Mouse (Mus musculus): ENCODE results near the gene Prdm11. TPM values are rescaled to one million over a fixed set of nuclear protein-coding genes. Genes with fewer than 3 reads are reported as not detected.

The Prdm11 gene
- polyA plus RNA-seq, 1 experiment: 2.6 TPM

DNA sequence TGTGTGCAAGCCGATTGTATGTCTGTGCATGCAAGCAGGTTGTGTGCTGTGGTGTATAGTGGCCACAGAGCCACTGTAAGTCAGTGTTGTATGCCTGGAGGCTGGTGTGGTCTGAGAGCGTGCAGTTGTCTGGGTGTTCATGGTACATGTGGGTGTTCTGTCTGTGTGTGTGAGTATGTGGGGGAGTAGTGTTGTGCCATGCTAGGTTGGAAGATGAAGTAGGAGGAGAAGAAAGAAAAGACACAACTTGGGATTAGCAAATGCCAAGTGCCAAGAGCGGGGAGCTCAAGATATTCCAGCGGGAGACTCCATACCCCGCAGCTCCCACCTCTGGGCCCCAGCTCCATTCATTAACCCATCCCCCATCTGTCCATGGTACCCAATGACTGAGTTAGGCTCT is 38.5 kb upstream of the Prdm11 start:
- Histone ChIP-seq H3K27me3 (ENCODE audit: control insufficient read depth, insufficient read depth, low read length) (no peaks in the 10 kb centered on the region), H3K4me1 (ENCODE audit: control insufficient read depth, insufficient read depth, insufficient read length, low read length) (peaks cover 3% of the 10 kb centered on the region; the same call in 1 of the 2 replicates), H3K27ac (ENCODE audit: insufficient read depth, low read depth, low read length) (no peak overlapping the region), H3K36me3 (ENCODE audit: control insufficient read depth, insufficient read depth, low read length) (no peaks in the 10 kb centered on the region), H3K4me3 (ENCODE audit: low read depth, low read length) (no peak overlapping the region)
- TF ChIP-seq CTCF (IDR thresholded peaks at IDR 0.05; ENCODE audit: extremely low read depth, insufficient read length, insufficient replicate concordance, low read depth, low read length) (no peak), POLR2A (IDR thresholded peaks at IDR 0.05; ENCODE audit: low read depth, low read length) (no peak)
- WGBS: 84% methylated on average over 5 of the region's 5 CpGs

DNA sequence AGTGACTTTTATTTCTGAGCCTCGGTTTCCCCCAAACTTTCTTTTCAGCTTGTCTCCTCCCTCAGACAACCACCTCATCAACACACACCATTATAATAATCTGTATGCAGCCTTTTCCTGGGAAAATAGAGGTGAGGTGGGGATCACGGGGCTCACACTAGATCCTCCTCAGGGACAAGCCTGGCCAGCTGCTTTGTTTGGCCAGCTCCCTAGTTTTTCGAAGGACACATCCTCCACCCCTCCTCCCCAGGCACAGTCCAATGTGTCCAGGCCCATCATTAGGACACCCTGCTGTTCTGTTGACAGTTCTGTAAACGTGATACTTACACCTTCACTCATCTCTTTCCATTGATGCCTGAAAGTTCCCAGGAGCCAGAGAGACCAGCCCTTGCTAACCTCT is 37.4 kb upstream of the Prdm11 start:
- Histone ChIP-seq H3K27ac (ENCODE audit: insufficient read depth, low read depth, low read length) (no peak overlapping the region), H3K27me3 (ENCODE audit: control insufficient read depth, insufficient read depth, low read length) (no peaks in the 10 kb centered on the region), H3K36me3 (ENCODE audit: control insufficient read depth, insufficient read depth, low read length) (no peaks in the 10 kb centered on the region), H3K4me3 (ENCODE audit: low read depth, low read length) (no peak overlapping the region), H3K4me1 (ENCODE audit: control insufficient read depth, insufficient read depth, insufficient read length, low read length) (no peaks in the 10 kb centered on the region)
- 59% methylated on average over 4 of the region's 4 CpGs for WGBS
- no peak for TF ChIP-seq CTCF (IDR thresholded peaks at IDR 0.05; ENCODE audit: extremely low read depth, insufficient read length, insufficient replicate concordance, low read depth, low read length)
- no peak for TF ChIP-seq POLR2A (IDR thresholded peaks at IDR 0.05; ENCODE audit: low read depth, low read length)

DNA sequence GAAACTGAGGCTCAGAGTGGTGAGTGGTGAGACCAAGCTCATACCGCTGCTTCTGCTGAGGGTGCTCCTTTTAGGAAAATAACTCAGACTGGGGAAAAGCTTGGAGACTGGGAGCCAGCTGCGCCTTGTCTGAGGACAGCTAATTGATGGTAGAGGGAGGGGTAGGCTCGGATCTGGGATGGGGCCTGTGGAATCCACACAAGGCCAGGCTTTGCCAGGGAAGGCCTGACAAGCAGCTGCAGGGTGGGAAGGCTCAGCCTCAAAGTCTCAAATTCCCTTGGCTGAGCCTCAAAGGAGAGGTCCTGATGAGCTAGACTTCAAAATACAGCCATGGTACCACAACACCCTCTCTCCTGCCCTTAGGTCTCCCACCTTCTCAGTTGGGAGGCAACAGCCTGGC is 36.9 kb upstream of the Prdm11 start:
- H3K27me3 ChIP-seq (ENCODE audit: control insufficient read depth, insufficient read depth, low read length): no peaks in the 10 kb centered on the region
- no peak overlapping the region for H3K27ac ChIP-seq (ENCODE audit: insufficient read depth, low read depth, low read length)
- WGBS: 65% methylated on average over 3 of the region's 3 CpGs
- no peak for TF ChIP-seq POLR2A (IDR thresholded peaks at IDR 0.05; ENCODE audit: low read depth, low read length)
- TF ChIP-seq CTCF (IDR thresholded peaks at IDR 0.05; ENCODE audit: extremely low read depth, insufficient read length, insufficient replicate concordance, low read depth, low read length): no peak
- H3K4me1 ChIP-seq (ENCODE audit: control insufficient read depth, insufficient read depth, insufficient read length, low read length): no peaks in the 10 kb centered on the region
- no peak overlapping the region for H3K4me3 ChIP-seq (ENCODE audit: low read depth, low read length)
- no peaks in the 10 kb centered on the region for H3K36me3 ChIP-seq (ENCODE audit: control insufficient read depth, insufficient read depth, low read length)

DNA sequence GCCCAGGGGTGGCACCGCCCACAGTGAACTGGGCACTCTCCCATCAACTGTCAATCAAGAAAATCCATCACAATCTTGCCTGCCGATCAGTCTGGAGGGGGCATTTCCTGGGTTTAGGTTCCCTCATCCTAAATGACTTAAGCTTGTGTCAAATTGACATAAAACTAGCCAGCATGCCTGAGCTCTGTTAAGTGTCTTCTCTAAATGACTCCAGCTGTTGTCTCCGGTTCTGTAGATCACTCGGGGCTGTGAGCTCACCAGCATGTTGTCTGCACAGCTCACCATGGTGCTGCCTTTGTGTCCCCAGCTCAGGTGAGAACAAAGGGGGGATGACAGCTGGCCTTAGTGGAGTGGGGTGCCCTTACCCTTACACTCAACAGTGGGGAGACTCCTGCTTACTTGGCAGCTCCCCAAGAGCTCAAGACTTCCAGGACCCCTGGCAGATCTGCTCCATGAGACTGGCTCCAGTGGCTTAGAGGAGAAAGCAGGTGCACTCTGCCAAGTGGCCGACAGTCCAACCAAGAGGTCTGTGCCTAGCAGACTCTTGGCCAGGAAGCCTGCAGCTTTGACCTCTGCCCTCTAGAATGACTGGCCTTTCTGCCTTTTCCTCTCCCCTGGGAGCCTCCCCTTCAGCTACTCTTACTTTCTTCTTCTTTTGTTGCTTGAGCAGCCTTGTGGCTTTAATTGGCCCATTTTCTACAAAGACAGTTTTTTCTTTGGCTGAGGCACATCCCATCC is 35.1 kb upstream of the Prdm11 start:
- 63% methylated on average over 5 of the region's 5 CpGs for WGBS
- TF ChIP-seq CTCF (IDR thresholded peaks at IDR 0.05; ENCODE audit: extremely low read depth, insufficient read length, insufficient replicate concordance, low read depth, low read length) (no peak), POLR2A (IDR thresholded peaks at IDR 0.05; ENCODE audit: low read depth, low read length) (no peak)
- no peaks in the 10 kb centered on the region for H3K36me3 ChIP-seq (ENCODE audit: control insufficient read depth, insufficient read depth, low read length)

DNA sequence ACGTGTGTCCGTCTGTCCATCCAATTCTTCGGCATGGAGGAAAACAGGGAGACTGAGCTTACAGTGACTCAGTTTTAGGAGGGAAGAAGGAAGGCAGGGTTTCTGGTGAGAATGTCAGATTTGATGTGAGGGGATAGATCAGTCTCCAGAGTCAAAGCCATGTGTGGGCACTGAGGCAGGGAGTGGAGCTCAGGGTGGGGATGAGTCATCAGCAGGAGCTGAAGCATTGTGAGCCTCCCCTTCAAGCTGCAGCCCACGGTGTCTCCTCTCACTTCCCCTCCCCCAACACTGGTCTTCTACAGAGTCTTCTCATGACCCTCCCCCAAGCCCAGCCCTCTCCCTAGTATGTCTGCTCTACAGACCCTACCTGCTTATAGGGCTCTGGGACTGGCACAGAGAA is 33.4 kb upstream of the Prdm11 start:
- 68% methylated on average over 4 of the region's 4 CpGs for WGBS
- no peak for TF ChIP-seq CTCF (IDR thresholded peaks at IDR 0.05; ENCODE audit: extremely low read depth, insufficient read length, insufficient replicate concordance, low read depth, low read length)
- no peak for TF ChIP-seq POLR2A (IDR thresholded peaks at IDR 0.05; ENCODE audit: low read depth, low read length)
- H3K4me1 ChIP-seq (ENCODE audit: control insufficient read depth, insufficient read depth, insufficient read length, low read length): no peaks in the 10 kb centered on the region
- no peaks in the 10 kb centered on the region for H3K36me3 ChIP-seq (ENCODE audit: control insufficient read depth, insufficient read depth, low read length)
- no peak overlapping the region for H3K4me3 ChIP-seq (ENCODE audit: low read depth, low read length)
- no peak overlapping the region for H3K27ac ChIP-seq (ENCODE audit: insufficient read depth, low read depth, low read length)
- no peaks in the 10 kb centered on the region for H3K27me3 ChIP-seq (ENCODE audit: control insufficient read depth, insufficient read depth, low read length)

More for the DNA sequence above, 35.1 kb upstream of the Prdm11 start:
- Histone ChIP-seq H3K27me3 (ENCODE audit: control insufficient read depth, insufficient read depth, low read length) (no peaks in the 10 kb centered on the region), H3K27ac (ENCODE audit: insufficient read depth, low read depth, low read length) (no peak overlapping the region), H3K4me3 (ENCODE audit: low read depth, low read length) (no peak overlapping the region), H3K4me1 (ENCODE audit: control insufficient read depth, insufficient read depth, insufficient read length, low read length) (no peaks in the 10 kb centered on the region)

DNA sequence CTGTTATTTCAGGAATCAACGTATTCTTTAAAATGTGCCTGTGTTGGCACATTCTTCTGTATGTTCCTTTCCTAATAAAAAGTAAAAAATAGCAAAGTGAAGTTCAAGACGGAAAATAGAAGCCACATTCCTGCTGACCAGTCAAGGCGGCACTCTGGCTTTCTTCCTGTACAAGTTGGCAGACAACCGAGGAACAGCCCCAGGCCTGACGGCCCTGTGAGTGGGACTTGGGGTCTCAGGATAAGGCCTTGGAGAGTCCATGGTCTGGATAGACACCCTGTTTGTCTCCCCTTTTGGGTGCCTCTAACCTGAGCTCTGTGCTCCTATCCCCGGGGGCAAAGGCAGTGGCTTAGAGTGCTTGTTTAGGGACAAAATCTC is 30.6 kb upstream of the Prdm11 start:
- no peak overlapping the region for H3K4me3 ChIP-seq (ENCODE audit: low read depth, low read length)
- 79% methylated on average over 6 of the region's 6 CpGs for WGBS
- H3K27ac ChIP-seq (ENCODE audit: insufficient read depth, low read depth, low read length): no peak overlapping the region
- 0 out of 2 replicates have a peak, but pooled peaks cover 2% of the 10 kb centered on the region for H3K27me3 ChIP-seq (ENCODE audit: control insufficient read depth, insufficient read depth, low read length)
- no peaks in the 10 kb centered on the region for H3K36me3 ChIP-seq (ENCODE audit: control insufficient read depth, insufficient read depth, low read length)
- no peaks in the 10 kb centered on the region for H3K4me1 ChIP-seq (ENCODE audit: control insufficient read depth, insufficient read depth, insufficient read length, low read length)
- TF ChIP-seq POLR2A (IDR thresholded peaks at IDR 0.05; ENCODE audit: low read depth, low read length) (no peak), CTCF (IDR thresholded peaks at IDR 0.05; ENCODE audit: extremely low read depth, insufficient read length, insufficient replicate concordance, low read depth, low read length) (no peak)

DNA sequence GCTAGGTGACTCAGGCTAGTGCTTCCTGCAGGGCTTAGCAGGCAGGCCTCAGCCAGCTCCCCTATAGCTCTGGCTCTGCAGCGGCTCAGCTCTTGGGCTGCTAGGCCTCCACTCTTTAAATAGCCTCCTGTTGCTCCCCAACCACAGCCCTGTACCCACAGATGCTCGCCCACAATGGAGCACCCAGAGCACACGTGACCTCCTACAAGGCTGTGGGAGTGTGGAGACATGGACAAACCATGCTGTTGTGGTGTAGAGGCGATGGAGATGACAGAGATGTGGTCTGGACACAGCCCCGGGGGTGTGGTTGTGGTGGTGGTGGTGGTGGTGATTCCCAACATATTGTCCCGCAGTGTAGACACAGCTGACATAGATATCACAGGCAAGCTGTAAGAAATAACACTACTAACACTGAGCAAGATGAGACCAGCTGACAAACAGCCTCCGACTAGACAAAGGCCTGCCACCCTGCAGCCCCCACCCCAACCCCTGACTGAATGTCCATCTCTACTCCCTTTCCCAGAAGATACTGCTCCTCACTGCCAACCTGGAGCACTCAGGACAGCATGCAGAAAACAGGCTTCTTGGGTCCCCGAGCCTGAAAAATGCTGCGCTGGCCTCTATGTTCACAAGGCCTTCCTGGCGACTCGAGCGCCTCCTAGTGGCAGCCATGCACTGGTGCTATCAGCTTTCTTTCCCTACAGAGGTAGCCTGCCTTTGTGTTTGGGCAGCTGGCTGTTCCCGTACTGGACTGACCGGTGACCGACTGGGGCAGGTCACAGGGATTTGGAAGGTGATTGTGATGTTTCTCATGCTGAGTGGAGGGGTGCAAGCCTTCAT is 30.0 kb upstream of the Prdm11 start:
- 39% methylated on average over 15 of the region's 15 CpGs for WGBS
- Histone ChIP-seq H3K36me3 (ENCODE audit: control insufficient read depth, insufficient read depth, low read length) (no peaks in the 10 kb centered on the region), H3K27me3 (ENCODE audit: control insufficient read depth, insufficient read depth, low read length) (0 out of 2 replicates have a peak, but pooled peaks cover 3% of the 10 kb centered on the region), H3K27ac (ENCODE audit: insufficient read depth, low read depth, low read length) (no peak overlapping the region), H3K4me1 (ENCODE audit: control insufficient read depth, insufficient read depth, insufficient read length, low read length) (no peaks in the 10 kb centered on the region), H3K4me3 (ENCODE audit: low read depth, low read length) (no peak overlapping the region)
- TF ChIP-seq POLR2A (IDR thresholded peaks at IDR 0.05; ENCODE audit: low read depth, low read length) (no peak), CTCF (IDR thresholded peaks at IDR 0.05; ENCODE audit: extremely low read depth, insufficient read length, insufficient replicate concordance, low read depth, low read length) (peak; percentile 92)

Measured in small intestine, adult 2 months (tissue).